Mouse (Mus musculus): ENCODE measurements around the gene Rabl6.

DNA sequence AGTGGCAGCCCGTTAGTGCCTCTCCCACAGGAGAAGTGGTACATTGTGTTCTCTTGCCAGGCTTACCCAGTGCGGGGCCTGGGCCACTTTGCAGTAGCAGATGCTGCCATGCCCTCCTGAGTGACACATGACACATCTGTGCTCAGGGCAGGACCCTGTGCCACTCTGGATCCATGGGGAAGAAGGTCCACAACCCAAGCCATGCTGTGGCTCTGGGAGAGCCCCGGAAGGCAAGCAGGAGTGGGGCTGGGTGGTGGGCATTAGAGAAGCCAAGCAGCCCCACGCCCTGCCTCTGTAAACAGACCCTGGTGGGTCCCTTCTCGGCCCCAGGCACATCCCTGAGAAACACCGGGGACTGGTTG is 25.2 kb downstream of the Rabl6 start:
- TF ChIP-seq CTCF (IDR thresholded peaks at IDR 0.05; ENCODE audit: borderline replicate concordance, extremely low read depth, insufficient read depth, insufficient read length) (no peak), POLR2A (IDR thresholded peaks at IDR 0.05; ENCODE audit: borderline replicate concordance, extremely low read depth, insufficient read depth, insufficient read length, poor library complexity, severe bottlenecking) (no peak)

All from brain, embryonic 14.5 days (tissue).